ENCODE assay signal across 8 mouse cellular contexts in the genomic region with DNA sequence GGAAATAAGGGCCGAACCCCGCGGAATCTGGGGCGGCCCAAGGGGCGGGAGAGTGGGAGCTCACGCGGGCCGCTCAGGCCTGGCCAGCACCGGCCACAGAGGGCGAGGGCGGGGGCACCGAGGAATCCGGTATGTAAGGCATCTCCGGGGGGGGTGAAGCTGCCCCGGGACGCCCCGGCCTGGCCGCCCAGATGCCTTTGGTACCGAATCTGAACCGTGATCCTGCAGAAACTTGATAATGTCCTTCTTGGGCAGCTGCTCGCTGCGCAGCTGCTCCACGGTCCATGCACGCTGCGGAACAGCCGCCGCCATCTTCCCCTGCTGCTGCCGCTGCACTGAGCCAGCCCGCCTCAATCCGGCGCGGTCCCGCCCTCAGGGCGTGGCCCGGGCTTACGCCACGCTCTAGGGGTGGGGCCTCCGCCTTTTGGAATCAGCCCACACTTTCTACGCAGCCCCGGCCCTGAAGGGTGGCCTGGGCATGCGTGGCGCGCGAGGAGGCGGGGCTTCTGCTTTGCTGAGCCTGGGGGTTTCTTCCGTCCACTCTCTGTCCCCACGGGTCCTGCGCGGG. TPM values are rescaled to one million over a fixed set of nuclear protein-coding genes. Genes with fewer than 3 reads are reported as not detected.
DNase-seq lines count a peak whose midpoint lies in the region; ATAC-seq and TF ChIP-seq lines count a peak whose summit lies in the region.

A gene (minus strand): TSS at position 397 of the 568 bp plus-strand sequence.

- peak; percentile 91 for ATAC-seq in erythroid progenitor cell, adult 5-6 weeks (replicated peaks; ENCODE audit: low FRiP score, poor library complexity, severe bottlenecking)
- peak; percentile 99 for ATAC-seq in heart, embryonic 12.5 days (ENCODE audit: insufficient number of reproducible peaks, low FRiP score)
- ATAC-seq in kidney, postnatal 0 days (replicated peaks; ENCODE audit: low FRiP score, low read depth) = peak; percentile 99
- ATAC-seq in liver, embryonic 11.5 days (replicated peaks; ENCODE audit: low FRiP score) = peak; percentile 98
- ATAC-seq in stomach, embryonic 14.5 days (ENCODE audit: insufficient number of reproducible peaks, insufficient read depth, low FRiP score, low read depth) = peak; percentile 99

- H3K9ac ChIP-seq in heart, embryonic 12.5 days = peak within 1 kb of the TSS; percentile 93
- H3K9ac ChIP-seq in kidney, postnatal 0 days (ENCODE audit: low read depth, low read length) = peak within 1 kb of the TSS; percentile 81
- H3K9ac ChIP-seq in liver, embryonic 11.5 days (ENCODE audit: low read depth, low read length) = peak within 1 kb of the TSS; percentile 89
- H3K9ac ChIP-seq in stomach, embryonic 14.5 days (replicated peaks; ENCODE audit: low read depth, low read length) = peak within 1 kb of the TSS; percentile 89

- under 1% methylated on average over 49 of the region's 49 CpGs for WGBS in heart, embryonic 12.5 days
- WGBS in kidney, postnatal 0 days = under 1% methylated on average over 49 of the region's 49 CpGs
- under 1% methylated on average over 49 of the region's 49 CpGs for WGBS in liver, embryonic 11.5 days
- WGBS in stomach, embryonic 14.5 days = under 1% methylated on average over 46 of the region's 49 CpGs

- H3K27ac ChIP-seq in heart, embryonic 12.5 days (ENCODE audit: poor library complexity, severe bottlenecking) = peak within 1 kb of the TSS; percentile 87
- H3K27ac ChIP-seq in kidney, postnatal 0 days = peak within 1 kb of the TSS; percentile 95
- peak within 1 kb of the TSS; percentile 66 for H3K27ac ChIP-seq in liver, embryonic 11.5 days (ENCODE audit: low read depth, low read length)
- H3K27ac ChIP-seq in stomach, embryonic 14.5 days (ENCODE audit: low read length) = peak within 1 kb of the TSS; percentile 91

- H3K4me1 ChIP-seq in heart, embryonic 12.5 days (replicated peaks) = peaks cover 34% of the 10 kb centered on the region
- H3K4me1 ChIP-seq in kidney, postnatal 0 days (replicated peaks; ENCODE audit: insufficient read depth, low read length) = peaks cover 5% of the 10 kb centered on the region; the same call in 1 of the 2 replicates
- peaks cover 22% of the 10 kb centered on the region for H3K4me1 ChIP-seq in liver, embryonic 11.5 days (replicated peaks; ENCODE audit: control insufficient read depth, insufficient read depth, low read length)
- 0 out of 2 replicates have a peak, but pooled peaks cover 13% of the 10 kb centered on the region for H3K4me1 ChIP-seq in stomach, embryonic 14.5 days (ENCODE audit: control insufficient read depth, insufficient read depth, low read length)

- no peaks in the 10 kb centered on the region for H3K9me3 ChIP-seq in heart, embryonic 12.5 days (replicated peaks)
- no peaks in the 10 kb centered on the region for H3K9me3 ChIP-seq in kidney, postnatal 0 days (replicated peaks; ENCODE audit: low read length)
- no peaks in the 10 kb centered on the region for H3K9me3 ChIP-seq in liver, embryonic 11.5 days (ENCODE audit: control insufficient read depth, low read length)
- no peaks in the 10 kb centered on the region for H3K9me3 ChIP-seq in stomach, embryonic 14.5 days (ENCODE audit: control insufficient read depth, low read depth, low read length)

- H3K4me3 ChIP-seq in heart, embryonic 12.5 days = peak within 1 kb of the TSS; percentile 89
- peak within 1 kb of the TSS; percentile 81 for H3K4me3 ChIP-seq in kidney, postnatal 0 days (replicated peaks; ENCODE audit: low read depth, low read length)
- peak within 1 kb of the TSS; percentile 95 for H3K4me3 ChIP-seq in liver, embryonic 11.5 days (ENCODE audit: low read depth, low read length)
- peak within 1 kb of the TSS; percentile 72 for H3K4me3 ChIP-seq in stomach, embryonic 14.5 days (ENCODE audit: low read depth, low read length)

- DNase-seq in CD4-positive helper T cell, adult 2 months (ENCODE audit: low read depth, low spot score) = peak; percentile 98
- DNase-seq in brain, embryonic 18.5 days (ENCODE audit: low read depth, low spot score) = peak; percentile 93
- peak; percentile 98 for DNase-seq in kidney, postnatal 0 days (ENCODE audit: low spot score)
- DNase-seq in liver, embryonic 11.5 days (ENCODE audit: low spot score) = peak; percentile 96
- peak; percentile 99 for DNase-seq in naive thymus-derived CD4-positive, alpha-beta T cell, adult 2 months (ENCODE audit: low read depth)

- peaks cover 13% of the 10 kb centered on the region for H3K36me3 ChIP-seq in heart, embryonic 12.5 days
- H3K36me3 ChIP-seq in kidney, postnatal 0 days (ENCODE audit: insufficient read depth, low read length) = 0 out of 2 replicates have a peak, but pooled peaks cover under 1% of the 10 kb centered on the region
- H3K36me3 ChIP-seq in liver, embryonic 11.5 days (ENCODE audit: control insufficient read depth, insufficient read depth, low read length) = peaks cover 3% of the 10 kb centered on the region; the same call in 1 of the 2 replicates
- no peaks in the 10 kb centered on the region; the same call in none of the 2 replicates for H3K36me3 ChIP-seq in stomach, embryonic 14.5 days (ENCODE audit: control insufficient read depth, insufficient read depth, low read length)

- peak within 1 kb of the TSS; percentile 87 for H3K4me2 ChIP-seq in heart, embryonic 12.5 days
- peak within 1 kb of the TSS; percentile 63 for H3K4me2 ChIP-seq in kidney, postnatal 0 days (ENCODE audit: low read length)
- H3K4me2 ChIP-seq in liver, embryonic 11.5 days = peak within 1 kb of the TSS; percentile 88
- H3K4me2 ChIP-seq in stomach, embryonic 14.5 days (replicated peaks; ENCODE audit: low read depth, low read length) = peak within 1 kb of the TSS; percentile 70

- no peaks in the 10 kb centered on the region for H3K27me3 ChIP-seq in heart, embryonic 12.5 days (replicated peaks)
- no peaks in the 10 kb centered on the region for H3K27me3 ChIP-seq in kidney, postnatal 0 days (ENCODE audit: insufficient read depth, low read length)
- no peaks in the 10 kb centered on the region for H3K27me3 ChIP-seq in liver, embryonic 11.5 days (replicated peaks; ENCODE audit: control insufficient read depth, insufficient read depth, low read length)
- H3K27me3 ChIP-seq in stomach, embryonic 14.5 days (ENCODE audit: control insufficient read depth, insufficient read depth, low read length) = no peaks in the 10 kb centered on the region

- TF ChIP-seq CTCF in kidney, postnatal 0 days (IDR thresholded peaks at IDR 0.05; ENCODE audit: low read depth) = no peak

RNA-seq across cellular contexts. Expression of the gene that starts here (rescaled TPM):
- total RNA-seq in erythroid progenitor cell, adult 5-6 weeks (2015; ENCODE audit: low replicate concordance) = 50.1 and 115 TPM in 2 replicates
- total RNA-seq in erythroid progenitor cell, adult 5-6 weeks (2017; ENCODE audit: low replicate concordance) = 12.6 and 53.1 TPM in 2 replicates
- 512 and 531 TPM in 2 replicates for polyA plus RNA-seq in heart, embryonic 12.5 days (2016; fragmentation: Nextera tagmentation; extraction: Ambion mirVana)
- polyA plus RNA-seq in kidney, postnatal 0 days (2015; fragmentation: Nextera tagmentation; extraction: Ambion mirVana) = 432 and 463 TPM in 2 replicates
- polyA plus RNA-seq in liver, embryonic 11.5 days (2014; fragmentation: Nextera tagmentation; extraction: Ambion mirVana) = 388 and 394 TPM in 2 replicates
- polyA plus RNA-seq in stomach, embryonic 14.5 days (2014; fragmentation: Nextera tagmentation; extraction: Ambion mirVana) = 355 and 374 TPM in 2 replicates

Comparison
In these comparisons a context has a peak if more than half of its experiments do, and no peak if none do; other contexts are left out.
1. Peak in every context shown above with its lines: DNase-seq, ATAC-seq, H3K4me3 ChIP-seq and H3K27ac ChIP-seq.